Mouse (Mus musculus) cerebral cortex, adult 2 months (tissue): ENCODE measurements around the gene Zfyve28.

Experiments used
- WGBS: fragments of 180-500 bp; shearing (Covaris S2); methylation state at CpG from one replicate; pipeline ENCODE4 v1.1.7; 2018; 5-methylcytosine and 5-hydroxymethylcytosine counted together

Zfyve28 gene

DNA sequence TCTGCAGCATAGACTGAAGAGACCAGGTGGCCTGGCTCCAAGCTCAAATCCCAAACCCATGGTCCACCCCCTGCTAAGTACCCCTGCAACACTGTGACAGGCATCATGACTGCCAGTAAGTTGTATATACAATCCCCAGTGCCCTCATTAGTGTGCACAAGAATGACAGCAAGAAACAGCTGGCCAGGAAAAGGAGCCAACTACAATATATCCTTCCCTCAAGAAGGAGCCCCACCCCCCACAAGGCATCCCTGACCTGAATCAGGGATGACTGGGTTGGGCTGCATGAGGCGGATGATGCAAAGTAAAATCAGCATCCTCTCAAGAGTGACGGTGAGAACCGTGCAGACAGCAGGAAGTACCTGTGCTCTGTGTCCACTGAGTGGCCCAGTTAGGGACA, 38.2 kb downstream of the Zfyve28 start:
- 41% methylated on average over 3 of the region's 3 CpGs for WGBS

- WGBS, result 82% methylated on average over 4 of the region's 4 CpGs
Observed at GRCm38 (mm10) chr5:34249132-34249531, 39.1 kb downstream of the Zfyve28 start.

DNA sequence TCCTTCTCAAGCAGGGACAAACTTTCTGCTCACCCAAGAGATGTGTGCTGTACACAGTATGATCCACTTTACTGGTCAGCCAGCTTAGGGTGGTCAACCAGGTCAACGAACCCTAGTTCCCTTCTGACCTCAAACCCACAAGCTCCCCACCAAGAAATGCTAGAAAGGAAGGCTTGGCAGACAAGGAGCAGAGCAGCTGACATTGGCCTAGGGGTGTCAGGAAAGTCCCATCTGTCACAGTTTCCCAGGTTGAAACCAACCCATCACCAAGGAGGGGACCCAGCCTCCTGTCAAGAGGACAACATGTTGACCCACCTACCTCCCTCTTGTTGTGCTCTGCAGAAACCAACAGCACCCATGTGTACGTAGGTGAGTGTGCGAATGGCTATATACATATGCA, 41.8 kb downstream of the Zfyve28 start:
- WGBS, result 91% methylated on average over 3 of the region's 3 CpGs

DNA sequence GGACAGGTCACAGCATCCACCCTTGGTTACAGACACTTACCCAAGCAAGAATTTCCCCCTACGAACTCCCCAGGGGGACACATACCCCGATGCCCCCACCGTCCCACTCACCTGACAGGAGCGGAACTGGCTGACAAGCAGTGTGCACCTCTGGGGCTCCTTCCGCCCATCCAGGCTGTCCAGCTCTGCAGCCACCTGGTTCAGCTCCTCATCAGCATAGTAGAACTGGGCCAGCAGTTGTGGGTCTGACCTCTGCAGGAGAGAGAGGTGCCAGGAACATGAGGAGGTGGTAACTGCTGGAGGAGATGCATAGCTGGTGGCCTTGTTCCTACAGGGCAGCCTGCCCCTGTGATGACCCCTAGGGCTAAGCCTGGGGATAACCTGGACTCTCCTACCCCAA, 45.2 kb downstream of the Zfyve28 start:
- WGBS, result 89% methylated on average over 5 of the region's 5 CpGs

DNA sequence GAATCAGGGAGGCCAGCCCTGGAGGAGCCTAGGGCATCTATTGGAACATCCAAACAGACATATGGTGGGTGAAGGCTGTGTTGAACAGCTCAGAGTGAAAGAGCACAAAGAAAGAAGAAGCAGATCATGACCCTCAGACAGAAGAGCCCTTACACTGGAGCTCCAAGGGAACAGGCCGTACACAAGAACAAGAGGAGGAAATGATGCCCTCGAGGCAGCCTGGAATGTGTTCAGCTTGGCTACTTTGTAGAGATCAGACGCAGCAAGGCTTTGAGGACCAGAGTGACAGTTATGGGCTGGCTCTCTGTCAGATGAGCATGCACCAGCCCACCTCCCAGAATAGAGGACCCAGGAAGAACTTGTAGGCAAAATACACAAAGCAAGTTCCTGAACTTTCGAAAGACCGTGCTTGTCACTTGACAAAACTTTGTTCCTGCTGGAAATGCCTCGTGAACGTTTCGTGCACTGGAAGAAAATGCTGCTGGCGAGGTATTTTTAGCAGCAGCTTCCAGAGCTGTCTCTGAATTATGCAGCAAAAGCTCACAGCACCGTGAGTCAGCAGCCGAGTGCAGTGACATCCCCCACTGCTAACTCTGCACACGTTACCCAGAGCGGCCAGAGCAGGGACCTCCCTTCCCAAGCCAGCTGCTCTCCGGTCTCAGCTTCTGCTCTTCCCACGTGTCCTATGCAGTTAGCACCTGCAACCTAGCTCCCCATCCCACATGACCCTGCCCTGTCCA, 45.9 kb downstream of the Zfyve28 start:
- 5% methylated on average over 15 of the region's 15 CpGs for WGBS

DNA sequence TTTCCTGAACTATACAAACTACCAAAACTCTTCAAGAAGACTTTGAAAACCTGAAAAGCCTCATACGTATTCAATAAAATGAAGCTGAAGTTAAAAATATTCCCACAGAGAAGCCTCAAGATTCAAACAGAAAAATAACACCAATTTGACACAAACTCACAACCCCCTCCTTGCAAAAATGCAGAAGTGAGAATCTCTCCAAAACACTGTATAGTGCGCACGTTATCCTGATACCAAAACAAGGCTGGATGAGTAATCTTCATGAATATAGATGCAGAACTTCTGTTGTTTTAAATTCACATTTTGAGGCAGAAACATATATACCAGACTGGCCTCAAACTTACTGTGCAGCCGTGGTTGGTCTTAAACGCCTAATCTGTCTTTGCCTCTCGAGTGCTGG, 49.8 kb downstream of the Zfyve28 start:
- 53% methylated on average over 6 of the region's 6 CpGs for WGBS

DNA sequence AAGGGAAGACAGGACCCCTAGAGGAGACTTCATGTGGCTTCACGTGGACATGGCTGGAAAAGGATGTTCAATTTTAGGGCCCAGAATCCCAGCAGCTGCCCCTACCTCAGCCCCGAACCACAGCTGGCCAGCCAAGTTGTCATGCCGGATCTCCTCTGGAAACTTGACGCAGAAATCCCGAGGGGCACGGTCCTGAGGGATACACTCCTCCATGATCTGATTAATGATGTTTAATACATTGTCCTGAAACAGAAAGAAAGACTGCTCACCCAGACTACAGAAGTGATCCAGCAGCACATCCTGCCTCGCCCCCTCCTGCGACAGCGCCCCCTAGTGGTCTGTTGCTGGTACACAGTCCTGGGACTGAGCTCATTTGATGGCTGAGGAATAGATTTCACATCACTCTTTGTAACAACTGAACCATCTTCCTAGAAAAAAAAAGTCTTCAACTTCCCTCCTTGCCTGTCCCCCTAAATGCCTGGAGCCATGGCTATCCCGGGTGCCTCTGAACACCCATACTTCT, 52.3 kb downstream of the Zfyve28 start:
- WGBS, result 59% methylated on average over 10 of the region's 10 CpGs

DNA sequence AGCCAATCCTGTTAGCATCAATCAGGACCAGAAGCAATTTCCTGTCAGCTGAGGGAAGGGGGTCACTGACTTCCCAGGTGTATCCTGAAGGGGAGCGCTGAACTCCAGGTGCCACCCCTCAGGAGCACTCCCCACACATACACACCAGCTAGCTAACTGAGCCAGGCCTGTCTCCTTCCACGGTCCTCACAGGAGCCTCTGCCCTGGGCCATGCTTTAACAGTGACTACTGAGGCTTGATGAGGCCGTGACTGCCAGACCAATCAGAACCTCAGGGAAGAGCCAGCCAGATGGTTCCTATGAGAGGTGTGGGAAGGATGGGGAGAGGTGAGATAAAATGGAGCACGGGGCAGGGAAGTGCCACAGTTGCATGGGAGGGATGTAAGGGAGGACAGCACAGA, 53.2 kb downstream of the Zfyve28 start:
- 69% methylated on average over 4 of the region's 4 CpGs for WGBS

DNA sequence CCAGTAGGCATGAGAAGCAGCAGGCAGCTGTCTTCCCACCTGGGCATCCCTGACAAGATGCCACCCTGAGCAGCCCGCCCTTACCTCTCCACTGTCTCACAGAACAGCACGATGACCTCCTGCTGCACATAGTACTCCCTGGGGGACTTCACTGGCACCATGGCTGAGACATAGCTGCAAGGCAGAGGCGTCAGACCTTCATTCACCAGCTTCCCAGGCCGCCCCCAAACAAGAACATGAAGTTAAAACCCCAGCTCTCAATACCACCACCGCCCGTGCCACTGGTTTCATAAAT, 55.1 kb downstream of the Zfyve28 start:
- WGBS, result 61% methylated on average over 6 of the region's 6 CpGs

- 44% methylated on average over 8 of the region's 8 CpGs for WGBS
Observed at GRCm38 (mm10) chr5:34232481-34233220, 55.6 kb downstream of the Zfyve28 start.

- 68% methylated on average over 6 of the region's 6 CpGs for WGBS
Observed at GRCm38 (mm10) chr5:34231901-34232300, 56.3 kb downstream of the Zfyve28 start.

DNA sequence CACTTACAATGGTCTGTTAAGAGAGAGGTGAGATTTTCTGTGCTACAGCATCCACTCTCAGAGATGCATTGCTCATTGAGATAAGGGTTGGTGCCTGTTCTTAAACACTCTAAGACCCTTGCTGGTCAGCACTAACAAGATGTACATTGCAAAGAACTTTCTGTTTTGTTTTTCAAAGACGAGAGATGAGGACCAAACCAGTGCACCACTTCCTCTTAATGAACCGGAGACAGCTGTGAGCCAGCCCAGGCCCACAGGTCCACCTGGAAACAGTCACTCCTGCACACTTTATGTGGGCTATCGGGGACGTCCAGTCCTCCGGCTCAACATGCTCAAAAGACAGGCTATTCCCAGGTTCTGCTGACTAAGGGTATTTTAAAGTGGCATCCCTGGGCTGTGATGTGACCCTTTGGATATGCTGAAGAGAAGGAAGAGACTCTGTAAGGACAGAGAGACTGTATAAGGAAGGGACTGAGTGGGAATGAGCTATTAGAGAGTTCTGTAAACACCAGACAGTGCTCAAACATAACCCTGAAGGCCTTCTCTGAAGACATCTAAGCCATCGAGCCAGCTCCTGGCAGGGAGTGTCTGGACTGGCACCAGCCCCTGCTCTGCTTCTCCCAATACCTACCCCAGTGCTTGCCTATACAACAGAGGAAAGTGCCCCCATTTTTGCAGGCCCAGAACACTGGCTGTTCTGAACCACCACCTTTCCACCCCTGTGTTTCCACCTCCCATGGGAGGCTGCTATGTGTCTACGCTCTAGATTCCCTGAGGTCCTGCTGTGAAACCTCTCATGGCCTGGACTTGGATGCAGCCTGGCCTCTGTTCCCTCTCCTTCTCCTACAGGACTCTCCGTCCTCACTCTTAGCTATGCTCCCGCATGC, 57.4 kb downstream of the Zfyve28 start:
- 74% methylated on average over 9 of the region's 9 CpGs for WGBS

GRCm38 (mm10) chr5:34229503-34229902, 58.7 kb downstream of the Zfyve28 start:
- WGBS, result 95% methylated on average over 5 of the region's 5 CpGs

- WGBS, result 78% methylated on average over 2 of the region's 2 CpGs
Observed at GRCm38 (mm10) chr5:34225516-34225915, 62.7 kb downstream of the Zfyve28 start.

DNA sequence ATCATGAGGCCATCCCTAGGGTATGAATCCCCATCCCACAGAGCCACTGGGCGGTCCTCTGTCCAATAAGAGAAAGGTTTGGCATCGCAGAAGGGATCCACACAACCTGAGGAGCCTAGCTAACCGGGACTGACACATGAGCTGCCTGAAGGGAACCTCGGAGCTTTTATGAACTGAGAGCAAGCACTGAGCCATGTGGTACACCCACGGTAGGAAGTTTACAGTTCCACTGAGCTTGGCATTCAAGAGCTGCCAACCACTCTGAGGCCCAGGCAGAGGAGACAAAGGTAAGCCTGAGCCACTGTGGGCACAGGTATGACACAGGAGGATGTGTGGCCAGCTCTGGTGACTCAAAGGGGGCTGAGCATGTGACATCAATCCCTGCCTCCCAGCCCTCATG, 63.7 kb downstream of the Zfyve28 start:
- WGBS, result 54% methylated on average over 5 of the region's 5 CpGs

DNA sequence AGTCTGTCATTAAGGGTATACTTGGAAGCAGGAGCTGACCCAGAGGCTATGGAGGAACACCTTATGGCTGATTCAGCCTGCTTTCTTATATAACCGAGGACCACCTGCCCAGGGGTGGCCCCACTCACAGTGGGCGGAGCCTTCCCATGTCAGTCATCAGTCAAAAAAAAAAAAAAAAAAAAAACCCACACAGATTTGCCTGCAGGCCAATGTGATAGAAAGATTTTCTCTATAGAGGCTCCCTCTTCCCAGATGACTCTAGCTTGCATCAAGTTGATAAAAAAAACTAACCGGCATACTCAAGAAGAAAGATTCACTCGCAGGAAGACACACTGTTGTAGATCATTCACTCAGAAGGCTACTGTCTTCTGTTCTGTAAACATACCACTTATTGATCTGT, 68.2 kb downstream of the Zfyve28 start:
- 81% methylated on average over 4 of the region's 4 CpGs for WGBS

- WGBS, result 85% methylated on average over 5 of the region's 5 CpGs
Observed at GRCm38 (mm10) chr5:34218672-34219071, 69.6 kb downstream of the Zfyve28 start.

DNA sequence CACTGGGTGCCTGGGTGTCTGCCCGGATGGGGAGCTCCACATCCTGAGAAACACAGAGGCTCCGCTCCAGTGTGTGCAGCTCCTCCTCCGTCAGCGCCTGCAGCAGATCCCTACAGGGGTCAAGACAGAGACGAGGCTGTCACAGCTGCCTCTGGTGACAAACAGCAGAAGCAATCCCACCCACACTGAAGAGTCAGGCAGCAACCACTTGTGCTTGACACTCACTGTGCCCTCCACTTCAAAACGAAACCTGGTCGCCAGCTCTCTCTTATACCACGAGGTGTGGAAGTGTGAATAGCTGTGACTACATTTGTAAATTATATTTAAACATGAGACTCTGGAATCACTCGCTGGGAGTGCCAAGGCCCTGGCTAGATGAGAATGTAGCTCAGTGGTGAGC, 70.5 kb downstream of the Zfyve28 start:
- WGBS, result 47% methylated on average over 9 of the region's 9 CpGs

GRCm38 (mm10) chr5:34216025-34216424, 72.2 kb downstream of the Zfyve28 start:
- WGBS, result 66% methylated on average over 7 of the region's 7 CpGs

DNA sequence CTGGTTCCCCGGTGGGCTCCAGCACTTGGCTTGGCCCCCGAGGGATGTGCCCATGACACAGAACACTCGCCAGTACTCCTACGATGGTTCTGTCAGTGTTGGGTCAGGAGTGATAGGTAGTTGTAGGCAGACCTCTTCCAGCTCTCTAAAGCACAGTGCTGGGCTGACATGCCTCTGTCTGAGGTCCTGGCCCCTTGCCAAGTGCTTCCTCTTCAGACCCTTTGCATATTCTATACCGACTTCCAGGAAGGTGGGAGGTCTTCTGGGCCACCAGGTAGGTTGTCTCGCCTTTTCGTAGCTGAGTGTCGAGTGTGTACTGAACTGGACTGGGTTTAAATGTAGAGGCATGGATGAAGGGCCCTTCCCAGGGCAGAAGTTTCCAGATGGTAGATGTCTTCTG, 74.6 kb downstream of the Zfyve28 start:
- 79% methylated on average over 8 of the region's 8 CpGs for WGBS

DNA sequence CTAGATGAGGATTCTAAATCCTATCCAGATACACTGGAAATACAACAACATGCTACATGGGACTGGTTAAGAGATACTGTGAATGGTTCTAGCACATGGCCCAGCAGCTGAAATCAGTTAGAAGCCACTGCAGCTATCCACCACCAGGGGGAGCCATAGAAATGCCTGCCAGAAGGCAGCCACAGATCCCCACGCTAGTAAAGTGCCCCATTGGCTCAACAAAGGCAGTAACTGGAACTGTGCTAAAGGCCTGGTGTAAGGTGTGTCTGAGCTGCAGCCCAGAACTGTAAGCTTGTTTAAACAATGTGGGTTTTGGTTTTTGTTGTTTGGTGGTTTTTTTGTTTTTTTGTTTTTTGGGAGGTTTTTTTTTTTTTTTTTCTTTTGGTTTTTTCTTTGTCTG, 78.0 kb downstream of the Zfyve28 start:
- 0% methylated on average over 1 of the region's 1 CpGs for WGBS

DNA sequence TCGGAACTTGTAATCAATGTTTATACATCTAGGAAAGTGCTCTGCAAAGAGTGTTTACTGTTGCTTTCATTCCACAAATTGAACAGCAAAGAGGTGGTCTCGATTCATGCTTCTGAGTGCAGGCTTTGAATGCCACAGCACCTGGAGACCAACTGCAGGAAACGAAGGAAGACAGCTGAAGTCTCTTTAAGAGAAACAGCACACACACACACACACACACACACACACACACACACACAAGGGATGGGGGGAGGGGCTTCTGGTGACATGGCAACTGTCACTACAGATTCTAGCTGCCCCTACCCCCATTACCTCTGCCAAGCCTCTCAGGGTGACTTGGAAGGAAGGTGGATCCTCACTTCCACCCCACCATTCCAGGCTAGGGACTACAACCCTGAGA, 80.7 kb downstream of the Zfyve28 start:
- WGBS, result 54% methylated on average over 3 of the region's 3 CpGs
